ENCODE assay signal across 8 mouse cellular contexts in genomic region chr9:53535416-53536320, GRCm38 (mm10). TPM values are rescaled to one million over a fixed set of nuclear protein-coding genes. Genes with fewer than 3 reads are reported as not detected.
DNase-seq lines count a peak whose midpoint lies in the region; ATAC-seq and TF ChIP-seq lines count a peak whose summit lies in the region.

No protein-coding gene starts in this region.

- no peak for ATAC-seq in hindbrain, embryonic 11.5 days (ENCODE audit: low FRiP score)
- no peak for ATAC-seq in limb, embryonic 14.5 days (ENCODE audit: low FRiP score, low read depth)

- H3K4me2 ChIP-seq in hindbrain, embryonic 11.5 days (replicated peaks; ENCODE audit: low read depth, low read length), result peak overlapping the region; percentile 65
- H3K4me2 ChIP-seq in limb, embryonic 14.5 days (replicated peaks; ENCODE audit: low read depth, low read length, severe bottlenecking), result peak overlapping the region; percentile 75

- H3K9ac ChIP-seq in hindbrain, embryonic 11.5 days (ENCODE audit: low read depth, low read length), result peak overlapping the region; percentile 48
- H3K9ac ChIP-seq in limb, embryonic 14.5 days (ENCODE audit: low read depth, low read length, severe bottlenecking), result peak overlapping the region; percentile 64

- WGBS in hindbrain, embryonic 11.5 days, result 23% methylated on average over 17 of the region's 17 CpGs
- 18% methylated on average over 17 of the region's 17 CpGs for whole genome bisulfite sequencing in limb, embryonic 14.5 days

- H3K4me1 ChIP-seq in hindbrain, embryonic 11.5 days (replicated peaks; ENCODE audit: control insufficient read depth, insufficient read depth, low read length), result no peaks in the 10 kb centered on the region
- peaks cover 11% of the 10 kb centered on the region; the same call in 1 of the 2 replicates for H3K4me1 ChIP-seq in limb, embryonic 14.5 days (ENCODE audit: control insufficient read depth, insufficient read depth, low read length)

- H3K27me3 ChIP-seq in hindbrain, embryonic 11.5 days (ENCODE audit: control insufficient read depth, insufficient read depth, low read length), result no peaks in the 10 kb centered on the region
- H3K27me3 ChIP-seq in limb, embryonic 14.5 days (ENCODE audit: control insufficient read depth, insufficient read depth, low read length), result no peaks in the 10 kb centered on the region

- H3K27ac ChIP-seq in hindbrain, embryonic 11.5 days (ENCODE audit: low read depth, low read length), result peak overlapping the region; percentile 58; the same call in 1 of the 2 replicates
- H3K27ac ChIP-seq in limb, embryonic 14.5 days (replicated peaks; ENCODE audit: low read depth, low read length), result peak overlapping the region; percentile 70; the same call in 1 of the 2 replicates

- peak overlapping the region; percentile 88 for H3K4me3 ChIP-seq in hindbrain, embryonic 11.5 days (ENCODE audit: low read depth, low read length)
- peak overlapping the region; percentile 85 for H3K4me3 ChIP-seq in limb, embryonic 14.5 days (replicated peaks; ENCODE audit: low read length)

- peak; percentile 3 for DNase-seq in urinary bladder, postnatal 25 days (ENCODE audit: low spot score)
- no peak for DNase-seq in urinary bladder, postnatal 10 days (ENCODE audit: low spot score)
- peak; percentile 7 to 13 for DNase-seq in cerebellum, postnatal 36 days
- peak; percentile 10 for DNase-seq in hindbrain, embryonic 11.5 days (ENCODE audit: low spot score)
- DNase-seq in limb, embryonic 14.5 days (ENCODE audit: low spot score), result no peak
- DNase-seq in neural tube, embryonic 10.5 days (ENCODE audit: extremely low spot score, low spot score), result peak; percentile 26
- no peak for DNase-seq in right cerebral cortex, adult 18-20 months
- DNase-seq in MN1 (ENCODE audit: low spot score), result no peak

- no peaks in the 10 kb centered on the region for H3K9me3 ChIP-seq in hindbrain, embryonic 11.5 days (ENCODE audit: control insufficient read depth, low read length)
- no peaks in the 10 kb centered on the region for H3K9me3 ChIP-seq in limb, embryonic 14.5 days (ENCODE audit: control insufficient read depth, low read length)

- TF ChIP-seq POLR2A in limb, embryonic 14.5 days (IDR thresholded peaks at IDR 0.05; ENCODE audit: borderline replicate concordance, extremely low read depth, insufficient read depth, insufficient read length), result no peak

- no peaks in the 10 kb centered on the region for H3K36me3 ChIP-seq in hindbrain, embryonic 11.5 days (ENCODE audit: control insufficient read depth, insufficient read depth, low read length)
- peaks cover 18% of the 10 kb centered on the region for H3K36me3 ChIP-seq in limb, embryonic 14.5 days (ENCODE audit: control insufficient read depth, insufficient read depth, low read length)

RNA-seq across cellular contexts. Expression of gene Atm, which starts 0.9 kb away (rescaled TPM):
- 17.9 and 23.3 TPM in 2 replicates for polyA plus RNA-seq in hindbrain, embryonic 11.5 days (2014; fragmentation: Nextera tagmentation; extraction: Ambion mirVana)
- 6.4 and 11.0 TPM in 2 replicates for polyA plus RNA-seq in limb, embryonic 14.5 days (2012; rRNA removed)
- polyA plus RNA-seq in limb, embryonic 14.5 days (2014; fragmentation: Nextera tagmentation; extraction: Ambion mirVana), result 12.5 and 15.6 TPM in 2 replicates

RNA-seq across cellular contexts. Expression of gene Npat, which starts 1.2 kb away (rescaled TPM):
- 20.3 and 21.3 TPM in 2 replicates for polyA plus RNA-seq in hindbrain, embryonic 11.5 days (2014; fragmentation: Nextera tagmentation; extraction: Ambion mirVana)
- polyA plus RNA-seq in limb, embryonic 14.5 days (2012; rRNA removed), result 12.8 and 15.1 TPM in 2 replicates
- 21.1 and 23.1 TPM in 2 replicates for polyA plus RNA-seq in limb, embryonic 14.5 days (2014; fragmentation: Nextera tagmentation; extraction: Ambion mirVana)

Comparison
In these comparisons a context has a peak if more than half of its experiments do, and no peak if none do; other contexts are left out.
1. DNase-seq: peak in urinary bladder, postnatal 25 days (single experiment), cerebellum, postnatal 36 days (2 of 2), hindbrain, embryonic 11.5 days (single experiment) and neural tube, embryonic 10.5 days (single experiment); none in urinary bladder, postnatal 10 days (single experiment), limb, embryonic 14.5 days (single experiment), right cerebral cortex, adult 18-20 months (single experiment) and MN1 (single experiment).